9 mouse cellular contexts compared by ENCODE assay signal in genomic region chr14:75832982-75833381, GRCm38 (mm10). TPM values are rescaled to one million over a fixed set of nuclear protein-coding genes. Genes with fewer than 3 reads are reported as not detected.
DNase-seq lines count a peak whose midpoint lies in the region; ATAC-seq lines count a peak whose summit lies in the region.
"Had no signal": no experiment of that assay in that cellular context is flagged by ENCODE, and none has a peak within 500 bp of the region (broad histone marks: within the 10 kb centered on the region; RNA-seq: fewer than 3 reads in every experiment).

No protein-coding gene starts in this region.

- no peak for DNase-seq in heart, adult 9 months (ENCODE audit: low spot score in 2 of 2)
- DNase-seq in kidney, postnatal 10 days, result peak; percentile 56
- DNase-seq in midbrain, embryonic 14.5 days, result peak; percentile 42
- DNase-seq in left cerebral cortex, adult 8-10 months (ENCODE audit: low spot score in 2 of 2), result no peak
- DNase-seq in cerebellum, postnatal 25 days, result no peak
- no peak for DNase-seq in layer of hippocampus, postnatal 25 days (ENCODE audit: extremely low spot score in 1 of 2, low spot score in 1 of 2)

- peaks cover 28 to 47% of the 10 kb centered on the region in 2 experiments for H3K4me1 ChIP-seq in heart, embryonic 14.5 days (ENCODE audit: control insufficient read depth in 2 of 2, insufficient read depth in 2 of 2, low read length in 2 of 2)
- peaks cover 36% of the 10 kb centered on the region; the same call in 1 of the 2 replicates for H3K4me1 ChIP-seq in embryonic facial prominence, embryonic 12.5 days
- H3K4me1 ChIP-seq in midbrain, embryonic 14.5 days (ENCODE audit: control insufficient read depth, insufficient read depth, low read length), result peaks cover 28% of the 10 kb centered on the region

- H3K27ac ChIP-seq in heart, embryonic 14.5 days (replicated peaks in 1 of 2; ENCODE audit: control insufficient read depth in 1 of 2, insufficient read depth in 1 of 2, low read depth in 2 of 2, low read length in 2 of 2), result peak overlapping the region; percentile 100
- peak overlapping the region; percentile 97 for H3K27ac ChIP-seq in embryonic facial prominence, embryonic 12.5 days
- no peak overlapping the region for H3K27ac ChIP-seq in midbrain, embryonic 14.5 days (replicated peaks; ENCODE audit: low read depth, low read length)

- no peak for ATAC-seq in heart, embryonic 14.5 days (ENCODE audit: insufficient number of reproducible peaks, insufficient read depth, low FRiP score, low read depth)
- no peak for ATAC-seq in embryonic facial prominence, embryonic 12.5 days (ENCODE audit: insufficient number of reproducible peaks, insufficient read depth, low FRiP score, low TSS enrichment)
- ATAC-seq in midbrain, embryonic 14.5 days (ENCODE audit: low FRiP score, low TSS enrichment), result no peak
- ATAC-seq: Patski had no signal

- 0 out of 2 replicates have a peak overlapping the region, but pooled peaks have one; percentile 91 for H3K9ac ChIP-seq in heart, embryonic 14.5 days (ENCODE audit: low read length)
- no peak overlapping the region for H3K9ac ChIP-seq in embryonic facial prominence, embryonic 12.5 days
- H3K9ac ChIP-seq in midbrain, embryonic 14.5 days (replicated peaks; ENCODE audit: low read length), result no peak overlapping the region

- no peak overlapping the region; a peak in 1 of 4 replicates for H3K4me3 ChIP-seq in heart, embryonic 14.5 days (ENCODE audit: control insufficient read depth in 1 of 2, insufficient read depth in 1 of 2, low read depth in 1 of 2, low read length in 2 of 2)
- H3K4me3 ChIP-seq in embryonic facial prominence, embryonic 12.5 days, result peak overlapping the region; percentile 44
- no peak overlapping the region for H3K4me3 ChIP-seq in midbrain, embryonic 14.5 days (replicated peaks; ENCODE audit: low read depth, low read length)

- H3K36me3 ChIP-seq in heart, embryonic 14.5 days (ENCODE audit: control insufficient read depth, insufficient read depth, low read length), result no peaks in the 10 kb centered on the region
- H3K36me3 ChIP-seq in embryonic facial prominence, embryonic 12.5 days, result no peaks in the 10 kb centered on the region
- H3K36me3 ChIP-seq in midbrain, embryonic 14.5 days (ENCODE audit: control insufficient read depth, insufficient read depth, low read length), result no peaks in the 10 kb centered on the region

- H3K27me3 ChIP-seq in heart, embryonic 14.5 days (ENCODE audit: control insufficient read depth, insufficient read depth, low read length), result no peaks in the 10 kb centered on the region
- H3K27me3 ChIP-seq in embryonic facial prominence, embryonic 12.5 days, result no peaks in the 10 kb centered on the region
- H3K27me3 ChIP-seq in midbrain, embryonic 14.5 days (ENCODE audit: control insufficient read depth, insufficient read depth, low read length), result peaks cover 8% of the 10 kb centered on the region
- H3K27me3 ChIP-seq: Patski had no signal

- peak overlapping the region; percentile 98 for H3K4me2 ChIP-seq in heart, embryonic 14.5 days (ENCODE audit: low read length)
- H3K4me2 ChIP-seq in embryonic facial prominence, embryonic 12.5 days (replicated peaks), result peak overlapping the region; percentile 93
- H3K4me2 ChIP-seq in midbrain, embryonic 14.5 days (ENCODE audit: low read length), result peak overlapping the region; percentile 90

- H3K9me3 ChIP-seq in heart, embryonic 14.5 days (ENCODE audit: control insufficient read depth, low read length), result no peaks in the 10 kb centered on the region
- no peaks in the 10 kb centered on the region for H3K9me3 ChIP-seq in embryonic facial prominence, embryonic 12.5 days
- H3K9me3 ChIP-seq in midbrain, embryonic 14.5 days (ENCODE audit: control insufficient read depth, low read length), result no peaks in the 10 kb centered on the region

- 35% methylated on average over 4 of the region's 4 CpGs for WGBS in heart, embryonic 14.5 days
- 33% methylated on average over 4 of the region's 4 CpGs for WGBS in embryonic facial prominence, embryonic 12.5 days
- WGBS in midbrain, embryonic 14.5 days, result 5% methylated on average over 4 of the region's 4 CpGs

RNA-seq across cellular contexts. Expression of gene Tpt1, which starts 11.9 kb away (rescaled TPM):
- polyA plus RNA-seq in heart, embryonic 14.5 days (2014; fragmentation: Nextera tagmentation; extraction: Ambion mirVana), result 1,091 and 1,152 TPM in 2 replicates
- polyA plus RNA-seq in embryonic facial prominence, embryonic 12.5 days (2016; fragmentation: Nextera tagmentation; extraction: Ambion mirVana), result 956 and 977 TPM in 2 replicates
- 851 and 883 TPM in 2 replicates for polyA plus RNA-seq in midbrain, embryonic 14.5 days (2014; fragmentation: Nextera tagmentation; extraction: Ambion mirVana)
- 1,000 to 10,000 TPM in 2 of 4 experiments, 100 to 1,000 TPM in 2; 980 to 1,027 (median 1,005) TPM for total RNA-seq in left cerebral cortex, adult 8-10 months (2022)
- 1,000 to 10,000 TPM in 1 of 2 experiments, 100 to 1,000 TPM in 1; 935 to 1,046 TPM for total RNA-seq in layer of hippocampus, postnatal 25 days (2021)

RNA-seq across cellular contexts. Expression of gene Slc25a30, which starts 46.1 kb away (rescaled TPM):
- 8.3 and 9.2 TPM in 2 replicates for polyA plus RNA-seq in heart, embryonic 14.5 days (2014; fragmentation: Nextera tagmentation; extraction: Ambion mirVana)
- polyA plus RNA-seq in embryonic facial prominence, embryonic 12.5 days (2016; fragmentation: Nextera tagmentation; extraction: Ambion mirVana), result 5.3 and 5.5 TPM in 2 replicates
- polyA plus RNA-seq in midbrain, embryonic 14.5 days (2014; fragmentation: Nextera tagmentation; extraction: Ambion mirVana), result 13.4 and 15.6 TPM in 2 replicates
- total RNA-seq in left cerebral cortex, adult 8-10 months (2022), result 10 to 100 TPM; 10.4 to 15.2 (median 13.0) TPM
- total RNA-seq in layer of hippocampus, postnatal 25 days (2021), result 10 to 100 TPM; 10.9 to 14.7 TPM

Comparison
In these comparisons a context has a peak if more than half of its experiments do, and no peak if none do; other contexts are left out.
1. DNase-seq: peak in kidney, postnatal 10 days (single experiment) and midbrain, embryonic 14.5 days (single experiment); none in heart, adult 9 months (0 of 2), left cerebral cortex, adult 8-10 months (0 of 2), cerebellum, postnatal 25 days (0 of 2) and layer of hippocampus, postnatal 25 days (0 of 2).
2. Peak in every context shown above with its lines, with median percentiles within 50 percentile points of each other: H3K4me2 ChIP-seq.